Mouse (Mus musculus) cortical plate, adult 2 months (tissue): Measurements from ENCODE around the gene Scd3.

Experiments used
- CTCF ChIP-seq: fragments of 200-500 bp; IDR thresholded peaks from 2 replicates; pipeline ENCODE4 v1.5.1; 2011; ENCODE audit warnings: mild to moderate bottlenecking, control low read depth, low read length; ENCODE audit not compliant: insufficient read depth; ENCODE audit errors: extremely low read depth
- POLR2A ChIP-seq: fragments of 200-500 bp; IDR thresholded peaks from 2 replicates; pipeline ENCODE4 v1.6.1; 2011; ENCODE audit warnings: mild to moderate bottlenecking, low read length, control low read depth; ENCODE audit not compliant: insufficient read depth; ENCODE audit errors: extremely low read depth

DNA sequence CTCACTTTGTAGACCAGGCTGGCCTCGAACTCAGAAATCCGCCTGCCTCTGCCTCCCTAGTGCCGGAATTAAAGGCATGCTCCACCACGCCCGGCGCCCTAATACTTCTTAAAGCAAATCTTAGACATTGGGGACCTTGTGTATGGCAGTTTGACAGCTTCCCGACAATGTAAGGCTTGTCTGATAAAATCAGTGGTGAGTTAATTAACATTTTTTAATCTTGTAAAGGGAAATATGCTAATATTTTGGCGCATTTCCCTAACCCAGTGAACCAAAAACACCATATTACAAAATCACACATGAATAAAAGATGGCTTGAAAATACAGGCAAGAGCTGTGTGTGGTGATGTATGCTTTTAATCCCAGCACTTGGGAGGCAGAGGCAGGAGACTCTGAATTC is 82.5 kb downstream of the Scd3 start:
- TF ChIP-seq POLR2A, result no peak
- no peak for TF ChIP-seq CTCF
